Mouse (Mus musculus): ENCODE measurements around the gene Fndc9. TPM values are rescaled to one million over a fixed set of nuclear protein-coding genes. Genes with fewer than 3 reads are reported as not detected.

The Fndc9 gene
- not detected for total RNA-seq (2022)

GRCm38 (mm10) chr11:46235334-46235733 lies at the start of gene Fndc9:
Fndc9 (plus strand) TSS chr11:46235531.
- no peak for DNase-seq

- no peak for DNase-seq
Measured at GRCm38 (mm10) chr11:46188283-46188682, 47.0 kb upstream of the Fndc9 start.

- no peak for DNase-seq
Measured at GRCm38 (mm10) chr11:46194175-46194574, 41.2 kb upstream of the Fndc9 start.

GRCm38 (mm10) chr11:46200664-46201063 lies 34.7 kb upstream of the Fndc9 start:
- DNase-seq, result no peak

- DNase-seq, result no peak
Measured at GRCm38 (mm10) chr11:46201636-46202546, 33.4 kb upstream of the Fndc9 start.

GRCm38 (mm10) chr11:46202547-46202887 lies 32.8 kb upstream of the Fndc9 start:
- DNase-seq, result no peak

- no peak for DNase-seq
Measured at GRCm38 (mm10) chr11:46204841-46205240, 30.5 kb upstream of the Fndc9 start.

GRCm38 (mm10) chr11:46205639-46206409 lies 29.5 kb upstream of the Fndc9 start:
- no peak for DNase-seq

- DNase-seq, result no peak
Measured at GRCm38 (mm10) chr11:46209884-46210283, 25.4 kb upstream of the Fndc9 start.

- DNase-seq, result no peak
Measured at GRCm38 (mm10) chr11:46211858-46212257, 23.5 kb upstream of the Fndc9 start.

GRCm38 (mm10) chr11:46213844-46214243 lies 21.5 kb upstream of the Fndc9 start:
- DNase-seq, result no peak

- no peak for DNase-seq
Measured at GRCm38 (mm10) chr11:46214368-46215230, 20.7 kb upstream of the Fndc9 start.

- peak; percentile 32 for DNase-seq
Measured at GRCm38 (mm10) chr11:46215354-46215753, 20.0 kb upstream of the Fndc9 start.

- no peak for DNase-seq
Measured at GRCm38 (mm10) chr11:46216669-46217068, 18.7 kb upstream of the Fndc9 start.

GRCm38 (mm10) chr11:46217686-46218085 lies 17.6 kb upstream of the Fndc9 start:
- DNase-seq, result no peak

GRCm38 (mm10) chr11:46218584-46218983 lies 16.7 kb upstream of the Fndc9 start:
- no peak for DNase-seq

- DNase-seq, result no peak
Measured at GRCm38 (mm10) chr11:46219380-46219779, 16.0 kb upstream of the Fndc9 start.

- no peak for DNase-seq
Measured at GRCm38 (mm10) chr11:46220211-46220610, 15.1 kb upstream of the Fndc9 start.

GRCm38 (mm10) chr11:46223575-46223974 lies 11.8 kb upstream of the Fndc9 start:
- DNase-seq, result no peak

- no peak for DNase-seq
Measured at GRCm38 (mm10) chr11:46225345-46225744, 10.0 kb upstream of the Fndc9 start.

- DNase-seq, result no peak
Measured at GRCm38 (mm10) chr11:46230184-46230583, 5.1 kb upstream of the Fndc9 start.

GRCm38 (mm10) chr11:46232803-46233202 lies 2.5 kb upstream of the Fndc9 start:
- no peak for DNase-seq

- DNase-seq, result no peak
Measured at GRCm38 (mm10) chr11:46233966-46234365, 1.4 kb upstream of the Fndc9 start.

Measured in adrenal gland, adult 8-10 months (tissue).